Mouse (Mus musculus) gastrocnemius, postnatal 14 days (tissue): ENCODE results near the gene Spsb1. TPM values are rescaled to one million over a fixed set of nuclear protein-coding genes. Genes with fewer than 3 reads are reported as not detected.

Experiments used
- DNase-seq: peaks from one replicate; pipeline ENCODE4 v3.0.0; 2021; ENCODE audit warnings: mixed read lengths
- intact Hi-C: fragments of 180-260 bp; cut with DNase I; formaldehyde crosslinking; loops from one replicate; pipeline ENCODE4 v1.15.1; 2025; ENCODE audit warnings: low total_unique reads
- long read RNA-seq, 2 experiments: library from polyadenylated mRNA; stranded (forward); transcript quantifications; one replicate each; pipeline ENCODE4 v2.0.0; 2021
- total RNA-seq, 2 experiments: library from RNA; stranded (reverse); gene quantifications; 2 replicates each; pipeline ENCODE4 v1.2.3; 2021

Gene Spsb1
- 10 to 100 TPM; 12.9 to 20.1 TPM for total RNA-seq
- long read RNA-seq, experiment 1, transcript Spsb1-201 (3 exons, 3,092 nt): major isoform, 9 of 17 reads
- long read RNA-seq, experiment 1, partial matches to known transcripts: 0 of 17 reads
- long read RNA-seq, experiment 1, other reads (novel, unspliced or antisense): 8 of 17 reads
- long read RNA-seq, experiment 2, transcript Spsb1-201 (3 exons, 3,092 nt): major isoform, 14 of 23 reads
- long read RNA-seq, experiment 2, partial matches to known transcripts: 0 of 23 reads
- long read RNA-seq, experiment 2, other reads (novel, unspliced or antisense): 7 of 23 reads

DNA sequence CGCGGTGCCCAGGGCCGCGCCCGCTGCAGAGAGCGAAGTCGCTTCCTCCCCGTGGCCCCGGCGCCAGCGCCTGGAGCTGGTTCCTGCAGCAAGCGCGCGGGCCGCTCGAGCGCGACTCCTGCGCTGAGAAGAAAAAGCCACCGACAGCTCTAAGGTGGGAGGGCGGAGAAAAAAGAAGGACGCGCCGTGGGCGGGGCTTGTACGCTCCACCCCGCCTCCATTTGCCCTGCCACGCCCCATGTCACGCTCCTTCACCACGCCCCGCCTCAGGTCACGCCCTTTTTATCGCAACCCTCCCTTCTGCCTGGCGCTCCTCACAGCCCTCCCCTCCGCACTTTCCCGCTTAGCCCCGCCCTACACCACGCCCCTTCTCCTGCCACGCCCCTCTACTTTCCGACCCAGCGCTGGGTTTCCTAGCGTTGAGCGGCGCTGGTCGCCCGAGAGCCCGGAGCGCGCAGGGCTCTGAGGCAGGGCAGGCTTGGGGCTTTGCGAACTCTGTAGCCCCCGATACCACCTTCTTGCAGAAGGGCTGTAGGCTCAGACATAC lies at the start of gene Spsb1:
Gene Spsb1 (minus strand): TSS at position 151 of the 547 bp plus-strand sequence.
- peak; percentile 98 for DNase-seq
- intact Hi-C loops: loop anchor here (5.0 kb wide), 1 partner anchor 118 kb away; no protein-coding TSS in a partner anchor

DNA sequence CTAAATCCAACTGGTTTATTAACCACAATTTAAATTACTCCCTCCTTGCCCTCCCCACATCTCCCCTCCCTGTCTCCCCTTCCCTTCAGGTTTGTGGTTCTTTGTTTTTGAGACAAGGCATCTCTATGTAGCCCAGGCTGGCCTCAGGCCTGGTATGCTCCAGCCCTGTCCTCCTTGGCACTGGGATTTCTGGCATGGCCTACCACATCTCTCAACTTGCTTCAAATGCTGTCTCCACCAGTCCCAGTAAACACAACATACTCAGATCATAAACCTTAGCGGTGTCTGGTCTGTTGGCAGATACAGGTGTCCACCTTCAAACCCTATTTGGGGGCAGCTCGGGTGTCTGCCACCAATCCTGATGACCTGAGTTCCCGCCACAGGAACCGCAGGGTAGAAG lies 48.8 kb upstream of the Spsb1 start:
- intact Hi-C loops: no loop called here
- DNase-seq: no peak

DNA sequence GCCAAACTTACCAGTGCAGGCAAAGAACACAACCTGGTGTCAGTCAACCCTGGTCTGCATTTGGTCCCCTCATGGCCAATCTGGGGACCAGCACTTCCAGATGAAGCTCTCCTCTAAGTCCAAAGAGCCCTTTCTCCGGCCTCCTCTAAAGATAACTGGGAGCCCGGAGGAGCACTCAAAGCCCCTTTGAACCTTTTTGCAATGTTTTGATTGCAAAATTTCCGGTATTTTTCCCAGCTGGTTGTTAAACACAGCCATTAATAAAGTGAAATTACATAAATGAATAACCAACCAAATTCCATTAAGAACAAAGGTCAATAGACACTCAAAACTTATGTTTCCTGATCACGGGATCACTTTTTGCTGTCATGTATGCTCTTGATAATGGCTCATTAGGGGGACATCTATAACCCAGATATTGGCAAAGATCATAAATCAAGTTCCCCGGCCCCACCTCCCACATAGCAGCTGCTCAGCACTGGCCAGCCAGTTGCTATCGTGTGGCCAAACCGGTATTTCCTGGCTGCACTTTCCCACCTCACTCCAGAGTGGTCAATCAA lies 48.3 kb upstream of the Spsb1 start:
- DNase-seq: peak; percentile 67
- intact Hi-C loops: no loop called here

DNA sequence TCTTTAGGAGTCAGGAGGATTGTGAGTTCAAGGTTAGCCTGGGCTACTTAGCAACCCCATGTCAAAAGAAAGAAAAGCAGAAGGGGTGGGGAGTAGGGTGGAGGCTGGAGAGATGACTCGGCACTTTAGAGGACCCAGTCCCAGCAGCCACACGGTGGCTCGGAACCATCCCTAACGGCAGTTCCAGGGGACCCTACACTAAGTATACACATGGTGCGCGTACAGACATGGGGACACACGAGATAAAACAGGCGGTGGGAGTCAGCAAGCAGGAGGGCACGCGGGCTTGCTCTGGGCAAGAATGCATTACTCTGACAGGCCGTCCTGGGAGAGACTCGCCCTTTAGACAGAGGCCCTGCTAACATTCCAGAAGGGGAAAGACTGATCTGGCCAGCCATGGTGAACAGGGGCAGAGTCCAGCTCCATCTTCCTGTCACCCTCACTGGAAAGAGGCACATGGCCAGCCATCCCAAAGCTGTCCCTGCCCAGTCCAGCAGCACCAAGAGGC lies 47.2 kb upstream of the Spsb1 start:
- no peak for DNase-seq
- intact Hi-C loops: no loop called here

DNA sequence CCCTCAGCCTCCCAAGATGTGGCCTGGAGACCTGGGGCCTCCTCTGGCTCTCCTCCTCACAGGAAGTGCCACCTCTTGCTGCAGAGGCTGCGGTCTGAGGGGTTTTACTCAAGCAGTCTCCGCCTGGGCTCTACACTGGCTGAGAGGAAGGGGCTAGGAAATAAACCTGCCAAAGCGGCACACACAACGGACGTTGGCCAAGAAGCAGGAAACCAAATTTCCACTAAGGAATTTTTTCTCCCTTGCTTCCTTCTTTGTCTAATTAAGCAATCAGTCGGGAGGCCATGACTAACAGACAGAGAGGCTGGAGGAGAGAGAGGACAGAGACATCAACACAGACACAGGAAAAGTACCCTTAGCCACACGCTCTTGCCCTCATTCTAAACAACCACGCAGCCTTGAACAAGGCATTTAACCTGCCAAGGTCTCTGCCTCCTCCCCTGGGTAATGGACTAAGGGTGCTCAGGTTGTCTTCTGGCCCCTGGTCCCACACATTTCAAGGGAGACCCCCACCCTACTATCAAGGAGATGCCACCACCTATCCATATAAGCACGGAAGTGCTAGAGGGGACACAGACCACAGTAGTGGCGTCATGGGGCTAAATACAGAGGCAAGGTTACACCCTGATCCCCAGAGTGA lies 46.5 kb upstream of the Spsb1 start:
- intact Hi-C loops: no loop called here
- no peak for DNase-seq

DNA sequence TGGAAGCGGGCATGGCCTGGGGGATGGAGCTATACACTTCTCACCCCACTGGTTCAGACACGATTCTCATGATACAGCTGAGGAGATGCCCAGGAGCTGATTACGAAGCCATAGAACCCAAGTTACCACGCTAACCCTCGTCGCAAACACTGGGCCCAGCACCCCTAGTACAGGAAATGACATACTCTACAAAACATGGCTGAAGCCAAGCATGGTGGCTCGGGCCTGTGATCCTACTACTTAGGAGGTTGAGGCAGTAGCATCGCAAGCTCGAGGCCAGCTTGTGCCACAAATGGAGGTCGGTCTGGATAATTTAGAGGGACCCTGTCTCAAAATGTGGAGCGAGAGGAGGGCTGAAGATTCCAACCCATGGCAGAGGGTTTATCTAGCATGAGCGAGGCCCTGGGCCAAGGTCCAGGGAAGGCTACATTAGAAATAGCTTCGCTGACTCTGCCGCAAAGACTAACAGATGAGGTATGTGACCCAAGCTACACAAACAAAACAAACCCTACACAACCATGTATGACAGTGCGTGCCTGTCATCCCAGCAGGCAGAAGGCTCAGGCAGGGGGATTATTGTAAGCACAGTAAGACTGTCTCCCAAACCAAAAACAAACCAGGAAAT lies 45.2 kb upstream of the Spsb1 start:
- intact Hi-C loops: no loop called here
- DNase-seq: no peak

DNA sequence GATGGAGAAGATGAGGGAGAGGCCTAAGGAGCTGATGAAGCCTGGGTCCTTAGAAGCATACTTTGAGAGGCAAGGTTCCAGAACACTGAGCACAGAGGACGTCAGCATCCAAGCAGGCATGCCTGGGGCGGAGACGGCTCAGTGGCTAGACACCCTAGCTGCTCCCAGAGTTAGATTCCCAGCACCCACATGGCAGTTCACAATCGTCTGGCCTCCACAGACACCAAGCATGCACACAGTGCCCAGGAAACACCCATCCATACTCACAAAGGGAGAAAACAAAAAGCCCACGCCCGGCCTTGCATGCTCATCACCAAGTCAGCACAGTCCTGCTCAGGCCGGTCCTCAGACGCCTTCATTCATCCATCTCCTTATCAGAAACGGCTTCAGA lies 44.7 kb upstream of the Spsb1 start:
- no peak for DNase-seq
- intact Hi-C loops: no loop called here

DNA sequence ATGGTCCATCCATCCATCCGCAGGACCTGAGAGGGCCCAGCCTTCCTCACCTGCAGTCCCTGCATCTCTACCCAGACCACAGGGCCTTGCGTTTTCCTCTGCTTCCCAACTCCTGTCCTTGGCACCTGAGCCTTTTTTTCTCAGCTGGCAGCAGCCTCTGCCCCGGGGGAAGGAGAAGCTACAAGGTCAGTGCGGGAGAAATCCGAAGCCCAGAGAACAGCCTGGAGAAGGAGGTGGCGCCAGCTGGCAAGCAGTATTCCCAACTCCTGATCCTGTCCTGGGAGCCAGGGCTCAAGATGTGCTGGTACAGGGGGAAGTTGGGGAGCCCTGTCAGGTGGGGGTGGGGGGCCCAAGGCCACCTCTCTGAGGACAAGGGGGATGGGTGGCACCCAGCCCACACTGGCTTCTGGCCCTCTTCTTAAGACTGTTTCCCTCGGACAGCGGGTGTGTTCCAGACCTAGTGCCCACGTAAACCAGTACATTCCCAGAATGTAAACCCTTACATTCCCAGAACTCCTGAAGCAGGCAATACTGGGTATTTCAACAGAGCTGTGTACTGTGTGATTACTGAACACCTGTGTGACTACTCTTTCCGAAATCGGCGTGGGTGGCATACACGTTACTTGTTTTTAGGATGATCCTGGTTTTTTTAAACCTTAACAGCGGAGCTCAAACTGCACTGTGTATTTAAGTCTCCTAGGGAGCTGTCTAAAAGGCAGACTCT lies 44.1 kb upstream of the Spsb1 start:
- peak; percentile 82 for DNase-seq
- intact Hi-C loops: no loop called here

DNA sequence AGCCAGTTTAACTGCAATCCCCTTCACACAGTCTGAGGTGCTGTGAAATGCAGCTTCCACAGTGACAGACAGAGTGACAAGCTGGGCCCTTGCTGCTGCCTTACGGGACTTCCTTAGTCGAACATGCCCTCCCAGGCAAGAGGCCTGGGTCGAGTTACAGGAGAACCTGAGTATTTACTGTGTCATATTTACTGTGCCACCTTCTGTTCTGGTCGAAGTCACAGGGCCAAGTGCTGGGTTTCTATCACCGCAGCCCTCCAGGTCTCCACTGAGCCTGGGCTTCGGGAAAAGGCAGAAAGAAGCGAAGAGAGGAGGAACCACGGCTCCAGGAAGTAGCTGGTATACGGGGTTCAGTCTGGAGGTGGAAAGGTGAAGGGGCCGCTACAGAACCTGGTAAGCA lies 43.2 kb upstream of the Spsb1 start:
- DNase-seq: no peak
- intact Hi-C loops: no loop called here

DNA sequence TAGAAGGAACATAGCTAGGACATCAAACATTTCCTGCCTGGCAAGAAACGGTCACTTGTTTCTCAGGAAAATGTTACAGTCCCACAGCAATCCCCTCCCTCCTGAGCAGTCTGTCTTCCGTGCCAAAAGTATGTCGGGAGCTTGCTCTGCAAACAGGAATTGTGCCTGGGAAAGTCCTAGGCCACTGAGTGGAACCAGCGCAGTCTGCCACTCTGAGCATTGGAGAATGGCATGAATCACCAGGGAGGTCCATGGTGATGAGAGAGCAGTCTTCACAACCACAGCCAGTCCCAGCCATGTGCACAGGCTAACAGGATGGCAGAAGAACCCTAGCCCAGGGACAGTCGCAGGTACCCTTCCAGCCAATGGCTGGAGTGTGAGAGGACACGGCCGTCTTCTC lies 41.6 kb upstream of the Spsb1 start:
- intact Hi-C loops: no loop called here
- no peak for DNase-seq

DNA sequence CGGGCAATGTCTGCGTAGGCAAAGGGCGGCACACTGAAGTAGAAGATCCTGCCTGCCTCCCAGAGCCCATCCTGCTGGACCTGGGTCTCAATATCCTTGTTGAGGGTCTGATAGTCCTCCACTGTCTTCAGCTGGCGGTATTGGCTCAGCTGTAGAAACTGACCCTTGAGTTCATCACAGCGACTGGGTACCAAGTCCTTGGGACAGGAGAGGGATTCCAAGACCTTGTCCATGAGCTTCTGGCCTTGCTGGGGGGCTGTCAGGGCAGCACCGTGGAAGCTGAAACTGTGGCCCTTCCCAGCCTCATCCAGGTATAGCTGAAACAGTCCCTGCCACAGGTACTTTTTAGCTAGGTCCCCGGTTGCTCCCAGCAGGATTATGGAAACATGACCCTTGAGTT lies 41.1 kb upstream of the Spsb1 start:
- intact Hi-C loops: no loop called here
- DNase-seq: no peak

DNA sequence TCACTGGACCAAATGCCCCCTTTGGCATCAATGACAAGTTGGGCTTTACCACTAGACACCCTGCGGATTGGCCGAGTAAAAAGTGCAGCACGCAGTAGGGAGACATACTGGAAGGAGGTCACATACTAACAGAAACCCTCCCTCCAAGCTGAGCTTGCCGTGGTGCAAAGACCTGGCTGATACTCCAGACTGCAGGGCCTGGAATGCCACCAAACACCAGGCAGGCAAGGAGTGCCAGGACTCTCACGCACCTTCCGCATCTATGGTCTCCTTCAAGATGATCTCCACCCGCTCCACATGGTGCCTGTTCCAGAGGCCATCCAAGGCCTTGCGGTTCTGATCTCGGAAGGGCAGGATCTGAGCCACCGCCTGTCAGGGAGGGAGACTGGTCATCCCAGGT lies 39.4 kb upstream of the Spsb1 start:
- intact Hi-C loops: no loop called here
- DNase-seq: no peak

DNA sequence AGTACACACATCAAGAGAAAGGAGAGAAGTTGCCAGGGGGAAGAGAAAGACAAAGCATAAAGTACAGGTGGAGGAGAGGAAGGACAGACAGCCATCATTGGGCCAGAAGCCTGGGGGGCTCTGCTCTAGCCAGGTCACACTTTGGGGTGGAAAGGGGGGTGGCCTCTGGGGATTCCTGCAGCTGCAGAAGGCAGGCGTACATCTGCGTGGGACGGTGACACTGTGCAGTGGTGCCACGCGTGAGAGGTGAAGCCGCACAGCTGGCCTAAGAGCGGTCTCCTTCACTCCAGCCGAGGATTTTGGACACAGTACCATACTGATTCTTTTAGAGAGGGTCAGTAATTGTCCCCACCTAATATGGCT lies 37.8 kb upstream of the Spsb1 start:
- intact Hi-C loops: no loop called here
- no peak for DNase-seq

DNA sequence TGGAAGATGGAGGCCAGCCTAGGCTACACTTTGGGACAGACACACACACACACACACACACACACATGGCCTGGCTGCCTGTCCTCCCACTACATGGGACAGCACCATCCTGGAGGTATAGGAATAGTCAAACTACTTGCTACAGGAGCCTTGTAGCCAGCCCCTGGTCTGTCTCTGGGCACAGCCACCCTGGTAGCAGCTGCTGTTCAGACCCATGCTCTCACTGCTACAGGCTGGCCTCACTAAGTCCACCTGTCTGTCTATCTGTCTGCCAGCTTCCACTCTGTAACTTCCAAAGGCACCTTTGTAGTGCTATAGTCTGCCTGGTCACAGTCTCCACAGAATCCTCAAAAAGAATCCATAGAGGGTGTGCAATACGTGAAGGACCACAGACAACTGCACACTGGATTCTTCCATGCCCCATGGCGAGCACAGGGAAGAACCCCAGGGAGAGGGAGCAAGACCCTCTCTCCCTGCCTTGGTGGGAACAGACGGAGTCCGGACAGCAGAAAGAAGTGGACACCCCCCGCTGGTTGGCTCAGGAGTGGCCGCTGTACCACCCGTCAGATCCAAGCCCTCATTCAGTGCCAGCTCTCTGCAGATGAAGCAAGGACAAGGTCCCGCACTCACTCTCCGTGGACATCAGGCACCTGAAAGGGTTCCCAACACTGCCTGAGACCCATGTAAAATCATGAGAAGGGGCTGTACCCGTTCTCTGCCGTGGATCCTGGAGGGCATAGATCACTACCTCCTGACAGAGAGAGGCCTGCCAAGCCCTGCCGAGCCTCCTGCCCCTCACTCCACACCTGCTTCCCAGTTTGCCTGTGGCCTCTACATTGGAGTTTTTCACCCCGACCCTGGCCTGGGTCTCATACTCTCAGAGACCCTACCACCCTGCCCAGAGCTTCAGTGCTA lies 37.2 kb upstream of the Spsb1 start:
- intact Hi-C loops: no loop called here
- no peak for DNase-seq

DNA sequence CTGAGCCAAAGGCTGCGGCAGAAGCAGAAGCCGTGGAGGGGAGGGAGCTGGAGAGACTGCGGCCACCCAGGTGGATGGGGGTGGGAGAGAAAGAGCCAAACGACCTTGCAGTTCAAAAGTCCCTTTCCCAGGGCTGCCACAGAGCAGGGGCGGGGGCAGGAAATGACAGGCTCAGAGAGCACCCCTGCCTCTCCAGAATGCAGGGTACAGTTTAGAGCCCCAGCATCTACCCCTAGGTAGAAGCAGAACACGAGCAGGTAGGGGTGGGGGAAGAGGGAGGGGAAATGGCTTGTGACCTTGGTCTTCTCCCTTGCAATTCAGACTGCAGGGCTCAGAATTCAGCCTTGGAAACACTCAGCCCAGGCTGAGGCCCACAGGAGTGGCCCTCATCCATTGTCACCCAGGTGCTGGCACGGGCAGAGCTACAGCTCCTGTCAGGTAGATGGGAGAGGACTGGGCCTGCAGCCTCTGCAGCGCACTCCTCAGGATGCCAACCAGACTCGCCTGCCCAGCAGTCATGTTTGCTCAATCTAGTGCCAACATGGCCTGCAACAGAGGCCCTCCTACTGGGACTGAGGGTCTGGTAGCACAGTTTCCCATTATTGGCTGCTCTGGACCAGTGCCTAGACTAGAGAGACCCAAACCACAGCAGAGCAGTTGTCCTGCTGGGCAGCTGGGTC lies 36.3 kb upstream of the Spsb1 start:
- intact Hi-C loops: no loop called here
- DNase-seq: no peak

DNA sequence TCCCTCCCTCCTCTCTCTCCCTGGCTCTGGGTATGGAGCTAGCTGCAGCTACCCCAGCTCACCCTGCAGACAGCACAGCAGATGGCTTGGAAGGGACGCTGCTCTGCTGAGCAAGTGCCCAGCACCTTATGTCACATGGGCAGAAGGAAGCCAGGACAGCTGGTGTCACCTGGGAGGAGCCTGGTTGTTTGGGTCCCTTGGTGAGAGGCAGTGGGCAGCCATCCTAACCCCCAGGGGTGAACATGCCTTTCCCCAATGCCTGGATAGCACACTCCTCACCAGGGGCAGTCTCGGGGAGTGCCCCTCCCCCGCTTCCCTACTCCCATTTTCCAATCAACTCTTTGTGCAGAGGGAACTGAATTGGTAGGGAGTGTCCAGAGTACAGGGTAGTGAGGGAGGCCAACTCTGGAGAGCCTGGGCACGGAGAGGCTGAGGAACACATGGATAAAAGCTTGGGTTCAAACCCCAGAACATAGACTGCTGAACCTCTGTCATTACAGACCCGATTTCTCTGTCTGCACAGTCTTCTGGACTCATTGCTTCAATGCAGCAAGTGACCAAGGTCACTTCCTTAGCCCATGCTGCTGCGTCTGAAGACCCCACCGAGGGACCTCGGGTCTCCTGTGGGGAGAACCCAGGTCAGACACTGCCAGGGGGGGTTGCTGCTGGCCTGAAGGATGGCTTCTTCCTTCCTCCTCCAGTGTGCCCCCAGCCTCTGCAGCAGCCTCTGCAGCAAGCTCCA lies 35.5 kb upstream of the Spsb1 start:
- DNase-seq: peak; percentile 78
- intact Hi-C loops: no loop called here

DNA sequence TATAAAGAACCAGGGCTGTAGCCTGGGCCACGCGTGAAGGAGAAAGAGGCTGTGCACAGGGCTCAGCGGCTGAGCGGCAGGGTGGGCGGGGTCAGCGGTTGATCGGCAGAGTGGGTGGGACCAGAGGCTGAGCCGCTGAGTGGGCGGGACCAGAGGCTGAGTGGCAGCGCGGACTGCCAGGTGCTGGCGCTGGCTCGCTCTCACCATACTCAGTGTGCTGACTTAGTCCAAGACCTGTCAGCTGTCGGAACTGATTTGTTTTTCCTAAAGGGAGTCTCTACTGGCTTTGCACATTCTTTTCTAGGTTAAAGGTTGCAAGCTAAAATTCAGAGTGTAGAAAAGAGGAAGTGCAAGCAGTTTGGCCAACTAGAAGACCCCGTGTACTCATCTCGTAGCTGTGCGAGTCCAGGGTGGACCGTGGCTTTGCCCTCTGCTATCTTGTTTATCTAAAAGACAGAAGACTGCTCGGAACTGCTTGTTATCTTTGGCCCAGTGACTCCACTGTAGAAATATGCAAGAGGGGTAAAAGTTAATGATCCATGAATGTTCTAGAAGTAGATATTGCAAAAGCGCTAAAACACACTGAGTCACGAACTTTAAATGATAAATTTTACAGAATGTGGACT lies 34.2 kb upstream of the Spsb1 start:
- intact Hi-C loops: no loop called here
- peak; percentile 93 for DNase-seq
